Mouse (Mus musculus) lung, adult 18-20 months (tissue): ENCODE data around the gene Mynn.
"Not testable (repeated sequence)": the region's sequence is repeated elsewhere in the genome, so short reads cannot be mapped to it uniquely, and the experiment has no call there.

Experiments
- DNase-seq, 2 experiments: peaks; one replicate each; pipeline ENCODE4 v3.0.0; 2022; ENCODE audit warnings: mixed read lengths in 2 of 2

Gene Mynn

GRCm38 (mm10) chr3:30602065-30602739 is at the start of gene Mynn:
TSS of gene Mynn (plus strand) at chr3:30602065.
- peak; percentile 97 for DNase-seq

GRCm38 (mm10) chr3:30553741-30554140 is 48.1 kb upstream of the Mynn start:
- no peak for DNase-seq

GRCm38 (mm10) chr3:30560677-30561314 is 41.1 kb upstream of the Mynn start:
- DNase-seq = no peak

- not testable (repeated sequence) for DNase-seq
These were observed 35.5 kb upstream of the Mynn start for GRCm38 (mm10) chr3:30566333-30566732.

- DNase-seq = no peak
These were observed 28.3 kb upstream of the Mynn start for GRCm38 (mm10) chr3:30573549-30573948.

GRCm38 (mm10) chr3:30588865-30589264 is 13.0 kb upstream of the Mynn start:
- DNase-seq = no peak

- DNase-seq = peak in 1 of 2 experiments; percentile 42
These were observed 9.4 kb upstream of the Mynn start for GRCm38 (mm10) chr3:30592418-30592853.

- DNase-seq = no peak
These were observed 8.0 kb upstream of the Mynn start for GRCm38 (mm10) chr3:30593719-30594485.

GRCm38 (mm10) chr3:30595111-30595832 is 6.6 kb upstream of the Mynn start:
- DNase-seq = peak; percentile 28 to 34

GRCm38 (mm10) chr3:30597271-30597670 is 4.6 kb upstream of the Mynn start:
- no peak for DNase-seq

- peak; percentile 22 to 31 for DNase-seq
These were observed 1.9 kb upstream of the Mynn start, which contains the start of gene Actrt3 for GRCm38 (mm10) chr3:30599711-30600545. TSS of gene Actrt3 (minus strand) at chr3:30599939.

GRCm38 (mm10) chr3:30600717-30601116 is 1.1 kb upstream of the Mynn start:
- DNase-seq = peak; percentile 17 to 29

- peak; percentile 87 to 91 for DNase-seq
These were observed 690 bp upstream of the Mynn start for GRCm38 (mm10) chr3:30601175-30601574.

- DNase-seq = no peak
These were observed 228 bp upstream of the Mynn start for GRCm38 (mm10) chr3:30601610-30602064.

GRCm38 (mm10) chr3:30602740-30603098 is 854 bp downstream of the Mynn start:
- peak in 1 of 2 experiments; percentile 71 for DNase-seq

- no peak for DNase-seq
These were observed 1.4 kb downstream of the Mynn start for GRCm38 (mm10) chr3:30603256-30603655.

- DNase-seq = no peak
These were observed 7.1 kb downstream of the Mynn start for GRCm38 (mm10) chr3:30608999-30609398.

GRCm38 (mm10) chr3:30610930-30611329 is 9.1 kb downstream of the Mynn start:
- no peak for DNase-seq

- no peak for DNase-seq
These were observed 18.3 kb downstream of the Mynn start for GRCm38 (mm10) chr3:30620132-30620531.

GRCm38 (mm10) chr3:30633681-30634080 is 31.8 kb downstream of the Mynn start:
- DNase-seq = no peak

GRCm38 (mm10) chr3:30635629-30636028 is 33.8 kb downstream of the Mynn start:
- no peak for DNase-seq

- DNase-seq = no peak
These were observed 42.3 kb downstream of the Mynn start, which contains the start of gene Lrriq4 for GRCm38 (mm10) chr3:30644207-30644606. TSS of gene Lrriq4 (plus strand) at chr3:30644507.
